Mouse (Mus musculus) bone marrow, adult 2 months (tissue): ENCODE results near the gene Insig2. TPM values are rescaled to one million over a fixed set of nuclear protein-coding genes. Genes with fewer than 3 reads are reported as not detected.

Experiments used
- H3K27ac ChIP-seq: fragments of 200-500 bp; 2 replicates; pipeline ENCODE4 v1.5.1; 2012; ENCODE audit warnings: low read depth, mild to moderate bottlenecking, control low read depth, inconsistent platforms, low read length; ENCODE audit not compliant: control insufficient read depth, poor library complexity, insufficient read depth
- H3K4me1 ChIP-seq: fragments of 200-500 bp; 2 replicates; pipeline ENCODE4 v1.6.1; 2011; ENCODE audit warnings: low read length; ENCODE audit not compliant: control insufficient read depth, insufficient read depth
- H3K4me3 ChIP-seq: fragments of 200-500 bp; replicated peaks from 2 replicates; pipeline ENCODE3; 2011; ENCODE audit warnings: mild to moderate bottlenecking, low read depth, low read length, control low read depth; ENCODE audit not compliant: control insufficient read depth
- CTCF ChIP-seq: fragments of 200-500 bp; IDR thresholded peaks from 2 replicates; pipeline ENCODE4 v1.5.1; 2011; ENCODE audit warnings: low read length, control low read depth; ENCODE audit not compliant: control insufficient read depth, insufficient read depth
- POLR2A ChIP-seq: fragments of 200-500 bp; IDR thresholded peaks from 2 replicates; pipeline ENCODE4 v1.6.1; 2011; ENCODE audit warnings: low read depth, mild to moderate bottlenecking, control low read depth, low read length, borderline replicate concordance; ENCODE audit not compliant: control insufficient read depth
- WGBS: fragments of 180-500 bp; shearing (Covaris S2); methylation state at CpG from one replicate; pipeline ENCODE4 v1.1.7; 2018; 5-methylcytosine and 5-hydroxymethylcytosine counted together
- polyA plus RNA-seq: library from polyadenylated mRNA; stranded (reverse); fragments of >200 nt; gene quantifications from 2 replicates; pipeline ENCODE4 v1.2.4, GENCODE M21; 2011; ENCODE audit warnings: low replicate concordance; ENCODE audit not compliant: missing spikeins, insufficient read depth, insufficient read length

Gene Insig2
- polyA plus RNA-seq, 1 experiment, result 7.4 TPM

DNA sequence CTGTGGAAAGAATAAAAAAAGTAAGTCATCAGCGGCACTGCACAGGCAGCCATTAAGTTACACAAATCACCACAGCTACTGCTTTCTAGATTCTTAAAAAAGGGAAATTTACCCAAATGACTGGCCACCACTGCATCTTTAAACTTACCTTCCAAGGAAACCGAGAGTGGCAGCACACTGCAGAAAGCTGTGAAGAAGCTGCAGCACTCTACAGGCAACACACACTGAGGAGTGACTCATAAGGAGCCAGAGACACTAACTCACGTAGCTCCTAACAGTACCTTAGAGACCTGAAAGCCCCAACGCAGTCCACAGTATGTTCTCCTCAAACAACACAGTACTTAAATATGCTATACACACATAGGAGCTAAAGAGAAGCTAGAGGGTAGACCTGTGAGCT is 20.1 kb downstream of the Insig2 start:
- Histone ChIP-seq H3K4me1 (peaks cover 3% of the 10 kb centered on the region; the same call in 1 of the 2 replicates), H3K27ac (no peak overlapping the region), H3K4me3 (no peak overlapping the region)
- 83% methylated on average over 4 of the region's 4 CpGs for WGBS
- TF ChIP-seq POLR2A, result no peak
- no peak for TF ChIP-seq CTCF

DNA sequence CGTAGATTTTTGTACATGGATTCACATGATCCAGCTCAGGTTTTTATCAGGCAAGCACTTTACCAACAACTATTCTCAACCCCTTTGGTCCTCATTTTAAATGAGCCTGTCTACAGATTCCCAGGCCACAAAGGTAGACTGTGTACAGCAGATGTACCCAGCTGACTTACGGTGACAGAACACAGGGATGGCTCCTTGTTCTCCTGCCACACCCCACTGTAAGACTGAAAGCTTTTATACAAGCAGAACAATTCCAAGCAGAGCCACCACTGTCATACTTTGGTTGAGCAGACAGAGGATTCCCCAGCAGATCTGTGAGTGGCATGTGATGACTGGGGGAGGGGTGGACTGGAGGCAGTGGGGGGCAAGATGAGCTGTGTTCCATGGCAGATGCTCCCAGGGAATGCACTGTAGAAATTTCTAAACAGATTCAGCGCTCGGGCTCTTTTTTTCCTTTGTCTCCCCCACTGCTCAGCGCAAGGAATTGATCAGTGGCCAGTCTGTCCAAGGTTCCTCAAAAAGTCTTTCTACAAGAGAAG is 35.6 kb downstream of the Insig2 start:
- Histone ChIP-seq H3K27ac (no peak overlapping the region), H3K4me3 (no peak overlapping the region), H3K4me1 (no peaks in the 10 kb centered on the region)
- 93% methylated on average over 5 of the region's 5 CpGs for WGBS
- TF ChIP-seq POLR2A, result no peak
- no peak for TF ChIP-seq CTCF

DNA sequence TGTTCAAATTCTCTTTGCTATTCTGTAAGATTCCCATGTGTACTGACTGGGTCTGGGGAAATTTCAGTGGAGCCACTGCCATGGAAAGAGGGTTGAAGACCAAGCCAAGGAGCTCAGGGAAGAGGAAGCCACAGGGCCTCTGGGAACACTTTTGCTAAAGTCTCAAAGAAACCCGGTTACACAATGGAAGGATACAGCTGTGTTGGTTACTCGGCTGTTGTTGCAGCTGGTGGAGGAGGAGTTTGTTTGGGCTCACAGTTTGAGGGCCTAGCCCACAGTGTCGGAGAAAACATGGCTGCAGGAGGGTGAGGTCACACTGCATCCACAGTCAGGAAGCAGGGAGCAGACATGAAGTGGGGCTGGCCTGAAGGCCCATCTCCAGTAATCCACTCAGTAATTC is 38.8 kb downstream of the Insig2 start:
- no peak for TF ChIP-seq CTCF
- no peak for TF ChIP-seq POLR2A
- Histone ChIP-seq H3K4me3 (no peak overlapping the region), H3K4me1 (no peaks in the 10 kb centered on the region), H3K27ac (no peak overlapping the region)
- 46% methylated on average over 3 of the region's 3 CpGs for WGBS

DNA sequence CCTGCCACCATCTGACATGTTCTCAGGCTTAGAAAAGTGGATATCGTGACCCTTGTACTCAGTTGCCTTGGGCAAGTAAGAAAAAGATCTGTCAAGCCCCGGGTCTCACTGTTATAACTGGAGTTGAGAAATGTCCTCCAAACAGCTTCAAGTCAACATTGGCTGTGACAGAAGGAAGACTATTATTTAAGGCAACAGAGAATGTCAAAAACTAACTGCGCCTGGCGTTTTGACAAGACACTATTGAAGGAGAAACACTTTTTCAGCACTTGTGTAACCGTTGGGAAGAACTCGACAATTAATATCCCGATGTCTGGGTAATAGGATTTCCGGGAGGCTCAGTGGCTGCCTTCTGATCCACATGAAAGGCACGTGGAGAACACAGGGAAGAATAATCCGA is 41.5 kb downstream of the Insig2 start:
- WGBS, result 78% methylated on average over 10 of the region's 10 CpGs
- Histone ChIP-seq H3K27ac (no peak overlapping the region), H3K4me3 (no peak overlapping the region), H3K4me1 (no peaks in the 10 kb centered on the region)
- TF ChIP-seq POLR2A (no peak), CTCF (no peak)

DNA sequence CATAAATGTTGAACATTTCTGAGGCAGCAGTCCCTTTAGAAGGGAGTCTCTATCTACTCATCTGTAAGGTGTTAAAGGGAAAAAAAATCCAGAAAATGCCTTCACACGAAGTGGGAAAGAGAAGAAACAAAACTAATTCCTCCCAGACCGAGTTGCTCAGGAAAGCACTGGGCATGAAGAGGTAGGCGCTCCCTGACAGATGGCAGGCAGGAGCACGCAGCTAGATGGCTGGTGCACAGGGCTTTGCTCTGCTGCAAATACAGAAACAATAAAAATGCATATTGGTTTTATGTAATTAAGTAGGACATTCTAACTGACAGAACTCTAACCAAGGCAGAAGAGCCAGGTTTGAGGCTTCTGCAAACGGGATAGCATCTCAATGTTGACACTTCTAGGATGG is 42.0 kb downstream of the Insig2 start:
- Histone ChIP-seq H3K4me1 (no peaks in the 10 kb centered on the region), H3K27ac (no peak overlapping the region), H3K4me3 (no peak overlapping the region)
- WGBS, result 70% methylated on average over 5 of the region's 5 CpGs
- TF ChIP-seq POLR2A (no peak), CTCF (no peak)

DNA sequence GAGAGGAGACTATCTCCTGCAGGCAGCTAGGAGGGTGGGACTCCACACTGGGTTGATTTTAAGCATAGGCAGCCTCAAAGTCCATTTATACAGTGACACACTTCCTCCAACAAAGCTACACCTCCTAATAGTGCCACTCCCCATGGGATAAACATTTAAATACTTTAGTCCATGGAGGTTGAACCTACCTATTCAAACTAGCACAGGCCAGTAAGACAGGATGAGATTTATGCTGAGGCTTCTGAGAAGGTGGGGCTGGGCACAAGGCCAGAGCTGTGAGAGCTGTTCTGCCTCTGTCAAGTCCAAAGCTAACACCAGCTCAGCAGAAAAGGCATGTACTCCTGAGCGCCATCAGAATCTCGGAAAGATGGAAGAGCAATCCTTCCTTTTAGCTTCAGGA is 48.2 kb downstream of the Insig2 start:
- Histone ChIP-seq H3K4me1 (no peaks in the 10 kb centered on the region), H3K27ac (no peak overlapping the region), H3K4me3 (no peak overlapping the region)
- TF ChIP-seq POLR2A (no peak), CTCF (no peak)
- WGBS, result 71% methylated on average over 2 of the region's 2 CpGs

DNA sequence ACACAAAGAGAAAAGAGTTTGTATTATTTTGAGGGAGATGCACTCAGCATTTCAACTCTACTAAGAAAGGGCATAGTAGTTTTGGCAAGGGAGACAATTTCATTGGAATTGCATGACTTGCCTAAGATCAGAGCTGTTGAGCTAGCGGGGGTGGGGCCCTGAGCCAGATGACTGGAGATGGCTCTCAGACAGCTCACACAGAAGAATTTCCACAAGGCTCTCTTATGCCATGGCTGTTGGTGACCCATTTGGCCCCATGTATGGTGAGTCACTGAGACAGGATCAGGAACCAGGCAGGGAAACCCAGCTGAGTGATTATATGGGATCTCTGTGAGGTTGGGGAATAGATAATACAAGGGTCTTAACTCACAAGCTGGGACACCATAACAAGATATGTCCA is 51.9 kb downstream of the Insig2 start:
- H3K4me3 ChIP-seq, result no peak overlapping the region
- no peak for TF ChIP-seq POLR2A
- no peak for TF ChIP-seq CTCF
- H3K4me1 ChIP-seq, result no peaks in the 10 kb centered on the region
- H3K27ac ChIP-seq, result no peak overlapping the region
- WGBS, result 83% methylated on average over 1 of the region's 1 CpGs

DNA sequence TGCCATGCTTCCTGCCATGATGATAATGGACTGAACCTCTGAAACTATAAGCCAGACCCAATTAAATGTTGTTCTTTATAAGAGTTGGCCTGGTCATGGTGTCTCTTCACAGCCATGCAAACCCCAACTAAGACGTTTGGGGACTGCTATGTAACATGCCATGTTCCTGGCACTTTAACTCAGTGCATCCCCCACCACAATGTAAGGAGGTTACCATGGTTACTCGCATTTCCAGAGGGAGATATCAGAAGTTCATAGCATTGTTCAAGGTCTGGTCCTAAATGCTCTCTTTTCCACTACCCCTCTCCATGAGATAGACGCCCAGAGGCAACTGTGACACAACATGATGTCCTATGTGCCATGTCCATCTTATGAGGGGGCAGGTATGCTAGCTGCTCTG is 54.0 kb downstream of the Insig2 start:
- TF ChIP-seq POLR2A (no peak), CTCF (no peak)
- WGBS, result 63% methylated on average over 3 of the region's 3 CpGs
- Histone ChIP-seq H3K27ac (no peak overlapping the region), H3K4me1 (no peaks in the 10 kb centered on the region), H3K4me3 (no peak overlapping the region)

DNA sequence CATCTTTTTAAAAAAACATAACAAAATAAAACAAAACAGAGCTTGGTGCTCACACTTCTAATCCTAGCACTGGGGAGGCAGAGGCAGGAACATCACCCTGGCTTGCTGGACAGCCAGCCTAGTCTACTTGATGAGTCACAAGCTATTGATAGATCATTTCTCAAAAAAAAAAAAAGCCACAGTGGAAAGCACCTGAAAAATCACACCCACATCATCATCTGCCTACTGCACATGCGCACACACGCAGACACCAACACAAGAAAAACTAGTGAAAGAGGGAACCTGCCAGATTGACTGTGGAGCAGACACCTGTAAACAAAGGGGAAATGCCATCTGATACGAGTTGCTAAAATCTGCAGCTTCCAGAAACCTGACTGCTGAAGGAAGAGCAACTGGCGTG is 54.9 kb downstream of the Insig2 start:
- Histone ChIP-seq H3K4me1 (no peaks in the 10 kb centered on the region), H3K27ac (no peak overlapping the region), H3K4me3 (no peak overlapping the region)
- no peak for TF ChIP-seq CTCF
- WGBS, result 80% methylated on average over 4 of the region's 4 CpGs
